Mouse (Mus musculus): Measurements from ENCODE around the gene Gspt2.
"Not testable (repeated sequence)": the region's sequence is repeated elsewhere in the genome, so short reads cannot be mapped to it uniquely, and the experiment has no call there.

Gspt2 gene

DNA sequence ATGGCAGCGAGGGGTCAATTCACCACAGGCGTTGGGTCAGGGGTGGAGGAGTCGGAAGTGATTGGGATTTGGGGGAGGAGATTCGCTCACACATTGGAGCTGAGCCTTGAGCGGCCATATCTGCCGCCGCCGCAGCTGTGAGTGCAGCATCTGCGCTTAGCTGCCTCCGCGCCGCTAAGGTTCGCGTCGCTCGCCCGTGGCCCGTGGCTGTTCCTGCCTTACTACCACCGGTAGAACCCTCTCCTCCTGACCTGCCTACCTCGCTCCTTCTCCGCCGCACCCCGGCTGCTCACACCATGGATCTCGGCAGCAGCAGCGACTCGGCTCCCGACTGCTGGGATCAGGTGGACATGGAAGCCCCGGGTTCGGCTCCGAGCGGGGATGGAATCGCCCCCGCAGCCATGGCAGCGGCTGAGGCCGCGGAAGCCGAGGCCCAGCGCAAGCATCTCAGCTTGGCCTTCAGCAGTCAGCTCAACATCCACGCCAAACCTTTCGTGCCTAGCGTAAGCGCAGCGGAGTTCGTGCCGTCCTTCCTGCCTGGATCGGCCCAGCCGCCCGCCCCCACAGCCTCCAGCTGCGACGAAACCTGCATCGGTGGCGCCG is at the start of gene Gspt2:
Gene Gspt2 (plus strand): TSS at position 109 of the 603 bp plus-strand sequence.
- DNase-seq: peak; percentile 68

DNA sequence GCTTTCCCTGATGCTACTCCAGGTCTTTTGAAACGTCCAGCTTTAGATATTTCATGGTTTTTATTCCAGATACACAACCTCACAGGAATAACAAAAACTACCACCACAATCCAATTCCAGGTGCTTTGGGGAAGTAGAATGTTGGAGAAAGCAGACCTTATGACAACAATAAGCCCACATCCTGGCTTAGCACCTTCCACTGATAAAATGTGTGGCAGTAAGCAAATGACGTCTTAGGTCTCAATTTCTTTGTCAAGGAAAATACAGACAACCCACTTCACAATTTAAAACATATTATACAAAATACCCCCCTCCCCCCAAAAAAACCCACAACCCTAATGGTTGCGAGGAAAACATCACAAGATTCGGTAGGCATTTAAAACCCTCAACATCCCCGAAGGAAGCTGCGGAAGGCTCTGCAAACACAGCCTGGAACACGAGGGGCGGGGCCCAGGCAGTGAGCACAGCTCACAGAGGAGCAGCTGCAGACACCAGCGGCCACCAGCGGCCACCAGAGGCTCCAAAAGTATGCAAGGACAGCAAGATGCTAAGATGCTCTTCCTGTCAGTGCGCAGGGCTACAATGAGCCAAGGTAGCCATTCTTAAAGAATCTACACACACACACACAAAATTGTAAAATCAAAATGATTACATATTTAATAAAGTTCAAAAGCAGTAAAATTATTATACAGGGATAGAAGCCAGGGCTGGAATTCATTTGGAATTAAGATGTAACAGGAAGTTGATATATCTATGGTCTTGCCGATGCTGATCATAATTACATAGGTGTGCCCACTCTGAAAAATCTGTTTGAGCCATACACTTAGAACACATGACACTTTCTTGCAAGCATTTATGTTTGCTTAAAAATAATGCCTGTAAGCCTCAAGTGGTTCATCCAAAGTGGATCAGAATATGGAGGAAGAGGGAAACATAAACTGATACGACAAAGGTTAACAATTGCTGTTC is 10.8 kb upstream of the Gspt2 start:
- DNase-seq: no peak

- no peak for DNase-seq
Observed at GRCm38 (mm10) chrX:94636911-94637310, 1.0 kb downstream of the Gspt2 start.

GRCm38 (mm10) chrX:94648541-94648940 is 12.7 kb downstream of the Gspt2 start:
- no peak for DNase-seq

- DNase-seq: no peak
Observed at GRCm38 (mm10) chrX:94657734-94658133, 21.9 kb downstream of the Gspt2 start.

- DNase-seq: no peak
Observed at GRCm38 (mm10) chrX:94670814-94671213, 34.9 kb downstream of the Gspt2 start.

GRCm38 (mm10) chrX:94674977-94675376 is 39.1 kb downstream of the Gspt2 start:
- peak; percentile 17 for DNase-seq

- DNase-seq: not testable (repeated sequence)
Observed at GRCm38 (mm10) chrX:94681581-94681980, 45.7 kb downstream of the Gspt2 start.

GRCm38 (mm10) chrX:94689593-94689992 is 53.7 kb downstream of the Gspt2 start:
- peak; percentile 5 for DNase-seq

Data from cerebellum, adult 9-11 months (tissue).